Mouse (Mus musculus): Measurements from ENCODE around the gene F7. TPM values are rescaled to one million over a fixed set of nuclear protein-coding genes. Genes with fewer than 3 reads are reported as not detected.

F7 gene
- polyA plus RNA-seq (2012; rRNA removed): 8.5 and 27.2 TPM in 2 replicates

GRCm38 (mm10) chr8:13025487-13026224, at the start of gene F7:
Gene F7, plus strand, starts transcription at chr8:13026034.
- Histone ChIP-seq H3K4me3 (replicated peaks; ENCODE audit: extremely low read depth, low read depth, low read length) (no peak within 1 kb of the TSS), H3K4me1 (ENCODE audit: control insufficient read depth, insufficient read depth, low read length) (peaks cover 6% of the 10 kb centered on the region)
- 49% methylated on average over 10 of the region's 10 CpGs for WGBS
- TF ChIP-seq CTCF (IDR thresholded peaks at IDR 0.05; ENCODE audit: insufficient read depth, low read length): no peak
- no peak for TF ChIP-seq POLR2A (IDR thresholded peaks at IDR 0.05; ENCODE audit: borderline replicate concordance, extremely low read depth, low read depth, low read length)
- no peak for DNase-seq

GRCm38 (mm10) chr8:12976290-12976689, 49.5 kb upstream of the F7 start:
- TF ChIP-seq CTCF (IDR thresholded peaks at IDR 0.05; ENCODE audit: insufficient read depth, low read length) (no peak), POLR2A (IDR thresholded peaks at IDR 0.05; ENCODE audit: borderline replicate concordance, extremely low read depth, low read depth, low read length) (no peak)
- no peak overlapping the region for H3K4me3 ChIP-seq (replicated peaks; ENCODE audit: extremely low read depth, low read depth, low read length)
- no peak for DNase-seq
- WGBS: 77% methylated on average over 11 of the region's 11 CpGs
- no peaks in the 10 kb centered on the region for H3K4me1 ChIP-seq (ENCODE audit: control insufficient read depth, insufficient read depth, low read length)

GRCm38 (mm10) chr8:12976723-12977122, 49.1 kb upstream of the F7 start:
- 15% methylated on average over 5 of the region's 5 CpGs for WGBS
- Histone ChIP-seq H3K4me3 (replicated peaks; ENCODE audit: extremely low read depth, low read depth, low read length) (no peak overlapping the region), H3K4me1 (ENCODE audit: control insufficient read depth, insufficient read depth, low read length) (no peaks in the 10 kb centered on the region)
- no peak for DNase-seq
- TF ChIP-seq POLR2A (IDR thresholded peaks at IDR 0.05; ENCODE audit: borderline replicate concordance, extremely low read depth, low read depth, low read length): no peak
- TF ChIP-seq CTCF (IDR thresholded peaks at IDR 0.05; ENCODE audit: insufficient read depth, low read length): no peak

- Histone ChIP-seq H3K4me1 (ENCODE audit: control insufficient read depth, insufficient read depth, low read length) (no peaks in the 10 kb centered on the region), H3K4me3 (replicated peaks; ENCODE audit: extremely low read depth, low read depth, low read length) (no peak overlapping the region)
- 42% methylated on average over 12 of the region's 12 CpGs for WGBS
- TF ChIP-seq CTCF (IDR thresholded peaks at IDR 0.05; ENCODE audit: insufficient read depth, low read length) (no peak), POLR2A (IDR thresholded peaks at IDR 0.05; ENCODE audit: borderline replicate concordance, extremely low read depth, low read depth, low read length) (no peak)
- DNase-seq: no peak
Observed at GRCm38 (mm10) chr8:12977325-12977724, 48.5 kb upstream of the F7 start.

- 63% methylated on average over 2 of the region's 2 CpGs for WGBS
- no peak for DNase-seq
- TF ChIP-seq CTCF (IDR thresholded peaks at IDR 0.05; ENCODE audit: insufficient read depth, low read length): no peak
- no peak for TF ChIP-seq POLR2A (IDR thresholded peaks at IDR 0.05; ENCODE audit: borderline replicate concordance, extremely low read depth, low read depth, low read length)
- Histone ChIP-seq H3K4me3 (replicated peaks; ENCODE audit: extremely low read depth, low read depth, low read length) (no peak overlapping the region), H3K4me1 (ENCODE audit: control insufficient read depth, insufficient read depth, low read length) (no peaks in the 10 kb centered on the region)
Observed at GRCm38 (mm10) chr8:12978308-12978707, 47.5 kb upstream of the F7 start.

- H3K4me1 ChIP-seq (ENCODE audit: control insufficient read depth, insufficient read depth, low read length): no peaks in the 10 kb centered on the region
- WGBS: 27% methylated on average over 5 of the region's 5 CpGs
- no peak overlapping the region for H3K4me3 ChIP-seq (replicated peaks; ENCODE audit: extremely low read depth, low read depth, low read length)
- TF ChIP-seq POLR2A (IDR thresholded peaks at IDR 0.05; ENCODE audit: borderline replicate concordance, extremely low read depth, low read depth, low read length) (no peak), CTCF (IDR thresholded peaks at IDR 0.05; ENCODE audit: insufficient read depth, low read length) (peak; percentile 75)
- peak; percentile 39 for DNase-seq
Observed at GRCm38 (mm10) chr8:12978726-12979125, 47.1 kb upstream of the F7 start.

GRCm38 (mm10) chr8:12983681-12984467, 42.0 kb upstream of the F7 start:
- no peak for DNase-seq
- Histone ChIP-seq H3K4me3 (replicated peaks; ENCODE audit: extremely low read depth, low read depth, low read length) (no peak overlapping the region), H3K4me1 (ENCODE audit: control insufficient read depth, insufficient read depth, low read length) (no peaks in the 10 kb centered on the region)
- 72% methylated on average over 18 of the region's 18 CpGs for WGBS
- TF ChIP-seq POLR2A (IDR thresholded peaks at IDR 0.05; ENCODE audit: borderline replicate concordance, extremely low read depth, low read depth, low read length) (no peak), CTCF (IDR thresholded peaks at IDR 0.05; ENCODE audit: insufficient read depth, low read length) (peak; percentile 28; the same call in 1 of the 2 replicates)

GRCm38 (mm10) chr8:12984601-12985243, 41.1 kb upstream of the F7 start:
- DNase-seq: no peak
- Histone ChIP-seq H3K4me3 (replicated peaks; ENCODE audit: extremely low read depth, low read depth, low read length) (no peak overlapping the region), H3K4me1 (ENCODE audit: control insufficient read depth, insufficient read depth, low read length) (no peaks in the 10 kb centered on the region)
- TF ChIP-seq POLR2A (IDR thresholded peaks at IDR 0.05; ENCODE audit: borderline replicate concordance, extremely low read depth, low read depth, low read length): no peak
- no peak for TF ChIP-seq CTCF (IDR thresholded peaks at IDR 0.05; ENCODE audit: insufficient read depth, low read length)
- WGBS: 84% methylated on average over 17 of the region's 17 CpGs

GRCm38 (mm10) chr8:12985259-12985658, 40.6 kb upstream of the F7 start:
- Histone ChIP-seq H3K4me1 (ENCODE audit: control insufficient read depth, insufficient read depth, low read length) (no peaks in the 10 kb centered on the region), H3K4me3 (replicated peaks; ENCODE audit: extremely low read depth, low read depth, low read length) (no peak overlapping the region)
- no peak for DNase-seq
- TF ChIP-seq POLR2A (IDR thresholded peaks at IDR 0.05; ENCODE audit: borderline replicate concordance, extremely low read depth, low read depth, low read length) (no peak), CTCF (IDR thresholded peaks at IDR 0.05; ENCODE audit: insufficient read depth, low read length) (no peak)
- WGBS: 84% methylated on average over 13 of the region's 13 CpGs

All from lung, adult 2 months (tissue).